Mouse (Mus musculus) hindbrain, embryonic 13.5 days (tissue): ENCODE results near the gene Gm11032. TPM values are rescaled to one million over a fixed set of nuclear protein-coding genes. Genes with fewer than 3 reads are reported as not detected.

Source experiments
- ATAC-seq: fragments of 200-750 bp; cut with Nextera tagmentation; 2 replicates; pipeline ENCODE4 v1.8.0; 2017; ENCODE audit warnings: moderate TSS enrichment; ENCODE audit not compliant: low FRiP score
- H3K27ac ChIP-seq: fragments of 300-500 bp; sonication (generic); 2 replicates; pipeline ENCODE4 v1.5.1; 2015; ENCODE audit warnings: inconsistent platforms, mild to moderate bottlenecking, moderate library complexity
- H3K27me3 ChIP-seq: fragments of 300-500 bp; sonication (generic); 2 replicates; pipeline ENCODE4 v1.6.1; 2015; ENCODE audit warnings: mild to moderate bottlenecking, inconsistent platforms
- H3K36me3 ChIP-seq: fragments of 300-500 bp; sonication (generic); 2 replicates; pipeline ENCODE4 v1.6.1; 2015; ENCODE audit warnings: mild to moderate bottlenecking, inconsistent platforms
- H3K4me1 ChIP-seq: fragments of 300-500 bp; sonication (generic); replicated peaks from 2 replicates; pipeline ENCODE4 v1.6.1; 2015; ENCODE audit warnings: inconsistent platforms
- H3K4me2 ChIP-seq: fragments of 300-500 bp; sonication (generic); 2 replicates; pipeline ENCODE4 v1.6.1; 2015; ENCODE audit warnings: inconsistent platforms, mild to moderate bottlenecking, moderate library complexity
- H3K4me3 ChIP-seq: fragments of 300-500 bp; sonication (generic); 2 replicates; pipeline ENCODE4 v1.5.1; 2015; ENCODE audit warnings: mild to moderate bottlenecking, inconsistent platforms
- H3K9ac ChIP-seq: fragments of 300-500 bp; sonication (generic); 2 replicates; pipeline ENCODE4 v1.6.1; 2015; ENCODE audit warnings: mild to moderate bottlenecking, inconsistent platforms
- H3K9me3 ChIP-seq: fragments of 300-500 bp; sonication (generic); 2 replicates; pipeline ENCODE4 v1.6.1; 2016; ENCODE audit warnings: inconsistent platforms
- WGBS: fragments of 180-500 bp; shearing (Covaris S2); methylation state at CpG from one replicate; pipeline ENCODE4 v1.1.7; 2015; 5-methylcytosine and 5-hydroxymethylcytosine counted together
- polyA plus RNA-seq: library from polyadenylated mRNA; unstranded; fragments of >200 nt; fragmentation: Nextera tagmentation; extraction: Ambion mirVana; gene quantifications from 2 replicates; pipeline ENCODE4 v1.2.1, GENCODE M21; 2015

The Gm11032 gene
- polyA plus RNA-seq, 1 experiment from 2014 or later, result not detected

- 77% methylated on average over 10 of the region's 10 CpGs for WGBS
- Histone ChIP-seq H3K4me1 (peaks cover 4% of the 10 kb centered on the region; the same call in 1 of the 2 replicates), H3K27me3 (no peaks in the 10 kb centered on the region), H3K27ac (no peak overlapping the region), H3K36me3 (peaks cover 62% of the 10 kb centered on the region), H3K9ac (no peak overlapping the region), H3K4me2 (no peak overlapping the region), H3K4me3 (no peak overlapping the region), H3K9me3 (no peaks in the 10 kb centered on the region)
- ATAC-seq, result no peak
These were observed 42.1 kb downstream of the Gm11032 start for GRCm38 (mm10) chr11:4661871-4662495.

- H3K4me2 ChIP-seq, result no peak overlapping the region
- H3K36me3 ChIP-seq, result peaks cover 64% of the 10 kb centered on the region
- H3K4me3 ChIP-seq, result no peak overlapping the region
- H3K4me1 ChIP-seq, result peaks cover 4% of the 10 kb centered on the region; the same call in 1 of the 2 replicates
- no peaks in the 10 kb centered on the region for H3K27me3 ChIP-seq
- no peak overlapping the region for H3K27ac ChIP-seq
- no peaks in the 10 kb centered on the region for H3K9me3 ChIP-seq
- no peak overlapping the region for H3K9ac ChIP-seq
- ATAC-seq, result no peak
- WGBS, result 95% methylated on average over 11 of the region's 11 CpGs
These were observed 42.6 kb downstream of the Gm11032 start for GRCm38 (mm10) chr11:4662496-4662878.

Other genes starting within 250 kb of the Gm11032 start
- gene Hormad2, start 179.0 kb upstream of the Gm11032 start, polyA plus RNA-seq, result not detected in 2 replicates
- gene Mtmr3, start 25.2 kb upstream of the Gm11032 start, polyA plus RNA-seq, result 35.9 and 36.7 TPM in 2 replicates
- 20.8 and 21.5 TPM in 2 replicates for gene Ascc2, start 17.7 kb downstream of the Gm11032 start, polyA plus RNA-seq
- gene Uqcr10, start 84.3 kb downstream of the Gm11032 start, polyA plus RNA-seq, result 541 and 557 TPM in 2 replicates
- gene Zmat5, start 84.6 kb downstream of the Gm11032 start, polyA plus RNA-seq, result 71.6 and 74.5 TPM in 2 replicates
- gene Cabp7, start 126.7 kb downstream of the Gm11032 start, polyA plus RNA-seq, result 1.3 and 1.4 TPM in 2 replicates
- gene Nf2, start 229.5 kb downstream of the Gm11032 start, polyA plus RNA-seq, result 64.4 and 67.0 TPM in 2 replicates